Mouse (Mus musculus) E14TG2a.4 (cell line): ENCODE measurements around the gene Prr29.

ENCODE experiments used
- CTCF ChIP-seq: conservative IDR thresholded peaks from 2 replicates; pipeline ENCODE4 v1.5.1; 2014; ENCODE audit warnings: low read length
- NANOG ChIP-seq: IDR thresholded peaks from 2 replicates; pipeline ENCODE4 v1.6.1; 2014; ENCODE audit warnings: borderline replicate concordance, low read length, mixed read lengths

DNA sequence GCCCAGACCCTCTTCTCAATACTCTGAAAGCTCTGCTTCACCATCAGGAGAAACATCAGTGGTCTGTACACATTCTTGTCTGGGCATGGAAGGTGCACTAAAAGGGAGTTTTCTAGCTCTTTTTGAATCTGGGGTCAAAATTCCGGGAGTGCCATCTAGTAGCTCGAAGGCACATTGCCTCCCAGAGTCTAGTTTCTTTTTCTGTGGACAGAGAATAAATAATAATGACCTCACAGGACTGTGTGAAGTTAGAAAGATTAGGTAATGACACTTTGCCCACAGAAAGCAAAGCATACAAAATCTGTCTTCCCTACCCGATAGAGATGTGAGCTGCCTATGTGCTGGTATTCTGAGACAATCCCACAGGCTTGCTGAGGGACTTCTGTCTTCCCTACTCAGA lies 45.2 kb downstream of the Prr29 start:
- TF ChIP-seq CTCF, result no peak
- no peak for TF ChIP-seq NANOG
